Mouse (Mus musculus) kidney, postnatal 14 days (tissue): ENCODE measurements around the gene Serpinb9f.
"Not testable (repeated sequence)": the region's sequence is repeated elsewhere in the genome, so short reads cannot be mapped to it uniquely, and the experiment has no call there.

Source experiments
- DNase-seq: peaks from one replicate; pipeline ENCODE4 v3.0.0; 2022; ENCODE audit warnings: mixed read lengths

The Serpinb9f gene

GRCm38 (mm10) chr13:33323777-33324176, at the start of gene Serpinb9f:
Serpinb9f (plus strand) TSS chr13:33324077.
- DNase-seq = not testable (repeated sequence)

- not testable (repeated sequence) for DNase-seq
These were observed 15.2 kb upstream of the Serpinb9f start for GRCm38 (mm10) chr13:33308631-33309030.

GRCm38 (mm10) chr13:33356666-33357065, 32.8 kb downstream of the Serpinb9f start:
- DNase-seq = not testable (repeated sequence)
